Mouse (Mus musculus): Measurements from ENCODE around the gene Tmem45a.

DNA sequence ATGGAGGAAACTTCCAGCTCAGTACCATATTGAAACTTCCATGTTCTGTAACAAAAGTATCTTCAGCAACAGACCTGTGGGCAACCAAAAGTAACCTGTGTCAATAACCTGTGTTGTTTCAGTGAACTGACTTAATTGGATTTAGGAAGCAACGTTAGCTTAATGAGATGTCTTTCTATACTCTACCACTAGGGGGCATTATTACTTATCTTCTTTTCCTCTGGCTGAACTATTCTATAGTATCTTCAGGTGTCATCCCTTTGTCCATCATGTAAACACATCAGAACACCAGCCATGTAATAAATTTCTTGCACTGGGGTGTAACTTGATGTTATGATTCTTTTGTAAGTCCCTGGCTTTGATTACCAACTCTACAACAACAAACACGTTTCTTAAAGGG is 85.5 kb downstream of the Tmem45a start:
- no peak for TF ChIP-seq CTCF (IDR thresholded peaks at IDR 0.05; ENCODE audit: extremely low read depth, insufficient read depth, low read length)
- TF ChIP-seq POLR2A (IDR thresholded peaks at IDR 0.05; ENCODE audit: extremely low read depth, insufficient read depth, low read length) = no peak
